ENCODE assay signal across 10 mouse cellular contexts in the genomic region with DNA sequence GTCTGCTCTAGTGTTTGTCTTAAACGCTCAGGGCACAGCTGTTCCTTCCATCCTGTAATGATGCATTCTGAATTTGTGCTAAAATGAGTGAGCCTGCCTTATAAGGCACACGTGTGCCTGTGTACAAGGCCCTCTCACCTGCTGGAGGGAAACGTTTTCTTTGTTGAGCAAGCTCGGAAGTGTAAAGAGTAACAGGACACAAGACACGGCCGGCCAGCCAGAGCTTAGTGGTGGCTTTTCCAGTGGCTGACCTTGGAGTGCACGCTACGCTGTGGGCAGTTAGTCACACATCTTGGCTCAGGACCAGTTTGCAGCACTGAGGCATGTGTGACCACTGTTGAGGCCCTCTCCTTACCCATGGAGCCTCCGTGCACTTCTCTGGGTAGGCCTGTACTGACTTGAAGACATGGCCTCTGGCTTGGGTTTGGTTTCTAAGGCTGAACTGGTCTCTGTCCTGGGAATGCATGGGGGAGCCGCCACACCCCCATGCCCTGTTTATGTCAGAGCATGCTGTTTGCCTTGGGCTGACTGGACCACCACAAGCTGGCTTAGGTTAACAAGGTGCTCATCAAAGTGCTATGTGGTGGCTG. TPM values are rescaled to one million over a fixed set of nuclear protein-coding genes. Genes with fewer than 3 reads are reported as not detected.
DNase-seq lines count a peak whose midpoint lies in the region; ATAC-seq lines count a peak whose summit lies in the region.
"Had no signal": no experiment of that assay in that cellular context is flagged by ENCODE, and none has a peak within 500 bp of the region (broad histone marks: within the 10 kb centered on the region; RNA-seq: fewer than 3 reads in every experiment).

No protein-coding gene starts in this region.

- H3K4me2 ChIP-seq in stomach, embryonic 16.5 days (ENCODE audit: low read depth, low read length): no peak overlapping the region
- no peak overlapping the region for H3K4me2 ChIP-seq in forebrain, embryonic 16.5 days (ENCODE audit: low read length)

- no peaks in the 10 kb centered on the region for H3K27me3 ChIP-seq in stomach, embryonic 16.5 days (ENCODE audit: control insufficient read depth, insufficient read depth, low read length)
- H3K27me3 ChIP-seq in forebrain, embryonic 16.5 days (replicated peaks; ENCODE audit: control insufficient read depth, insufficient read depth, low read length): no peaks in the 10 kb centered on the region

- no peaks in the 10 kb centered on the region for H3K9me3 ChIP-seq in stomach, embryonic 16.5 days (replicated peaks; ENCODE audit: control insufficient read depth, low read length)
- H3K9me3 ChIP-seq in forebrain, embryonic 16.5 days (ENCODE audit: control insufficient read depth, low read length): no peaks in the 10 kb centered on the region

- no peak overlapping the region for H3K9ac ChIP-seq in stomach, embryonic 16.5 days (ENCODE audit: low read length)
- no peak overlapping the region for H3K9ac ChIP-seq in forebrain, embryonic 16.5 days (replicated peaks; ENCODE audit: low read depth, low read length)

- peak; percentile 61 for DNase-seq in ovary, adult 18-20 months (ENCODE audit: low spot score)
- DNase-seq in ovary, postnatal 14 days (ENCODE audit: low spot score): no peak
- DNase-seq in adrenal gland, postnatal 25 days: peak; percentile 78
- peak; percentile 50 to 68 for DNase-seq in kidney, adult 8-10 months
- DNase-seq: cerebellum, adult 9-10 months; midbrain, embryonic 14.5 days; right cerebral cortex, postnatal 14 days had no signal

- peak; percentile 25; the same call in 1 of the 2 replicates for ATAC-seq in stomach, embryonic 16.5 days (ENCODE audit: insufficient read depth, low FRiP score)
- no peak for ATAC-seq in forebrain, embryonic 16.5 days
- ATAC-seq in megakaryocyte-erythroid progenitor cell, adult 5-6 weeks (replicated peaks; ENCODE audit: low FRiP score, low TSS enrichment, poor library complexity, severe bottlenecking): no peak

- H3K4me1 ChIP-seq in stomach, embryonic 16.5 days (ENCODE audit: control insufficient read depth, insufficient read depth, low read length): peaks cover 9% of the 10 kb centered on the region
- H3K4me1 ChIP-seq in forebrain, embryonic 16.5 days (replicated peaks; ENCODE audit: control insufficient read depth, insufficient read depth, low read length): no peaks in the 10 kb centered on the region; the same call in 1 of the 2 replicates

- no peak overlapping the region for H3K4me3 ChIP-seq in stomach, embryonic 16.5 days (replicated peaks; ENCODE audit: low read length)
- no peak overlapping the region for H3K4me3 ChIP-seq in forebrain, embryonic 16.5 days (replicated peaks; ENCODE audit: low read length)

- 85% methylated on average over 10 of the region's 10 CpGs for WGBS in stomach, embryonic 16.5 days
- WGBS in forebrain, embryonic 16.5 days: 94% methylated on average over 10 of the region's 10 CpGs

- H3K36me3 ChIP-seq in stomach, embryonic 16.5 days (ENCODE audit: control insufficient read depth, insufficient read depth, low read length): no peaks in the 10 kb centered on the region
- H3K36me3 ChIP-seq in forebrain, embryonic 16.5 days (ENCODE audit: control insufficient read depth, insufficient read depth): no peaks in the 10 kb centered on the region

- H3K27ac ChIP-seq in stomach, embryonic 16.5 days (ENCODE audit: low read length): no peak overlapping the region
- H3K27ac ChIP-seq in forebrain, embryonic 16.5 days (ENCODE audit: low read length): no peak overlapping the region

RNA-seq across cellular contexts. Expression of a gene that starts 42.8 kb away (rescaled TPM):
- total RNA-seq in adrenal gland, postnatal 25 days (2021): 1.4 and 1.5 TPM in 2 replicates
- 2.2 and 2.9 TPM in 2 replicates for polyA plus RNA-seq in stomach, embryonic 16.5 days (2015; fragmentation: Nextera tagmentation; extraction: Ambion mirVana)
- 13.4 and 13.6 TPM in 2 replicates for polyA plus RNA-seq in forebrain, embryonic 16.5 days (2015; fragmentation: Nextera tagmentation; extraction: Ambion mirVana)
- total RNA-seq in megakaryocyte-erythroid progenitor cell, adult 5-6 weeks (2014; fragmentation: Nextera tagmentation): 0.42 and 0.67 TPM in 2 replicates
- 0.05 TPM in 1 of 2 replicates, not detected in the other for total RNA-seq in megakaryocyte-erythroid progenitor cell, adult 5-6 weeks (2017)

RNA-seq across cellular contexts. Expression of a gene that starts 52.1 kb away (rescaled TPM):
- total RNA-seq in adrenal gland, postnatal 25 days (2021): 16.3 and 17.7 TPM in 2 replicates
- polyA plus RNA-seq in stomach, embryonic 16.5 days (2015; fragmentation: Nextera tagmentation; extraction: Ambion mirVana): 4.4 and 4.6 TPM in 2 replicates
- polyA plus RNA-seq in forebrain, embryonic 16.5 days (2015; fragmentation: Nextera tagmentation; extraction: Ambion mirVana): 3.2 and 3.3 TPM in 2 replicates
- total RNA-seq in megakaryocyte-erythroid progenitor cell, adult 5-6 weeks (2014; fragmentation: Nextera tagmentation): 5.9 and 6.6 TPM in 2 replicates
- total RNA-seq in megakaryocyte-erythroid progenitor cell, adult 5-6 weeks (2017): 3.8 and 5.4 TPM in 2 replicates
